Mouse (Mus musculus) urinary bladder, postnatal 10 days (tissue): ENCODE results near the gene Apbb2.

Experiments
- DNase-seq: peaks from one replicate; pipeline ENCODE4 v3.0.0; 2022; ENCODE audit warnings: low spot score

Apbb2 gene

DNA sequence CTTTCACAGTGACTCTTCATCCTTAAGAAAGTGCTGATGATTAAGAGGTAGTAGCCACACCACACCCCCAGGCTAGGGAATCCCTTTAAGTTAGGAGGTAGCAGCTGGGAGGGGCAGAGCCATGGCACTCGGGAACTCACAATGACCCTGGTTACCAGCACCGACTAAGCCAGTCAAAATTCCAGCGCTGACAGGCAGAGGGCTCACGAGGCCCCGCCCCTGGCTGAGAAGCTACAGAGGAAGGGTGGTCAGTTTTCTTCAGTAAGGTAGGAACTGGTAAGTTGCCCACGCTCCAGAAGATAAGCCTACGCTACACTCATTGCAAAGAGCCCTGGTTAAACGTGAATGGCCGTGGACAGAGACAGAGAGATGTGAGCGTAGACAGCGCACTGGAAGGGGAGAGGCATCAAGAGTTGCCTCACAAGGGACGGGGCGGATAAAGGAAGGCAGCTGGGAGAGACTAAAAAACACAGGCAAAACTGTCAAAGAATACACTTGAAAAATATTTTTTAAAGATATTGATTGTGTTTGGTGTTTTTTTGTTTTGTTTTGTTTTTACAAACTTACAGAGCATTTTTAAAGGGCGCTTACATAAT lies 100.1 kb downstream of the Apbb2 start:
- DNase-seq: no peak

DNA sequence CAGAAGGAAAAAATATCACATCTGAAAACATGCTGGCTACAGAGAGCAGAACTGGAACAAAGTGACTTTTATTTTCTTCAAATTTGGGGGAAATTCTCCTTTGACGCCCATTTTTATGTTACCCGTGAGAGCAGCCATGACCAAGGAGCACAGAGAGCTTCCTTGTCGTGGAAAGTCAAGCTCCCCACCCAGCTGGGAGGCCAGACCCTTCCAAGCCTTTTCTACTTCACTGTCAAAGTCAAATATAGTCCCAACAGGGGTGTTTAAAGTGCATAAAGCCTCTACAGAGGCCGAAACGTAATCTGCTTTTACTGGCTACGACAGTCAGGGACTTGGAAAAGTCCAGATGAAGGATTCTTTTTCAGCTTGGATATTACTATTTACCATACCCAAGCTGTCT lies 101.1 kb downstream of the Apbb2 start:
- DNase-seq: no peak

DNA sequence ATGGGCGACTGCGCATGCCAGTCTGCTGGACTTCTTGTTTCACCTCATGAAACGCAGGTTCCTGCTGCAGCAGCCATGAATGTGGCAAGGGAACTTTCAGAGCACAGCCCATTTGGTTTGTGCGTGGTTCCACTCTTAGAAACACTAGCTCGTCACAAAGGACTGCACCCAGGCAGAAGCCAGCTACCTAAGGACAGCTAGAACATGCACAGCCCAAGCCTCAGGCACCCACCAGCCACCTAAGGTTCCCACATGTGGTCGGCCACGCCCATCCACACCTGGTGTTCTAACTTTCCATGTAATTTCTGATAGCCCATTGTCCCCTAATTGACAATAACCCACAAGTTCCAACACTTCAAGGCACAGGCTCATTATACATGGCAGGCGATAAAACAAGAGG lies 102.3 kb downstream of the Apbb2 start:
- no peak for DNase-seq

DNA sequence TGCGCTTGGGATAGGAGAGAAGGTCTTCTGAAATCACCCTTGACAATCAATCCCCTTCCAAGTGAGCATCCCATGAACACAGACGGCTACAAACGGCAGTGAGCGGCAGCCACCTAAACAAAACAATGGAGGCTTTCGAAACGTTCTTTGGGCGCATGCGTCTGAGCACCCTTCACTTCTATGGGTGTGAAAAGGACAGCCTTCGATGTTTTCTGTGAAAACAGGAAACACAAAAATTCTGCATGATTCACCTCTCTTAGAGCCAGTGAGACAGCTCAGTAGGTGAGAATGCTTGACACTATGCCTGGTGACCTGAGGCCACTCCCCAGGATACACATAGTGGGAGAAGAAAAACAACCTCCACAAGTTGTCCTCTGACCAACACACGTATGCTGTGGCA lies 103.3 kb downstream of the Apbb2 start:
- no peak for DNase-seq

DNA sequence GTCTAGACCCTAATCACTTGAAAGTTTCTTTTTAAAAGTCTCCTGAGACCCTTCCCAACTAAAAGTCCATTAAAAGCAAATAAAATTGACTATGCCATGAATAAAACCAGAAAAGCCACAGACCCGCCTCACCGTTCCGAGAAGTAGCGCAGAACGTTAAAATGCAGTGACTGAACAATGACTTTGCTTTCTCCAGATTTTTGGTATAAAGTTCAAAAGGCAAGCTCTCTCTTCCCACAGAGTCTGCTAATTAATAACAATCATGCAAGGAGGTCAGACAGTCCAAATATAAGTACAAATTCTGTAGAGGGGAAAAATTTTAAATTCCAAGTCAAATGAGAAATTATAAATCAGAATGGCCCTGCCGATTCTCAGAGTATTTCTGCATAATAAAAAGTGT lies 103.9 kb downstream of the Apbb2 start:
- no peak for DNase-seq

DNA sequence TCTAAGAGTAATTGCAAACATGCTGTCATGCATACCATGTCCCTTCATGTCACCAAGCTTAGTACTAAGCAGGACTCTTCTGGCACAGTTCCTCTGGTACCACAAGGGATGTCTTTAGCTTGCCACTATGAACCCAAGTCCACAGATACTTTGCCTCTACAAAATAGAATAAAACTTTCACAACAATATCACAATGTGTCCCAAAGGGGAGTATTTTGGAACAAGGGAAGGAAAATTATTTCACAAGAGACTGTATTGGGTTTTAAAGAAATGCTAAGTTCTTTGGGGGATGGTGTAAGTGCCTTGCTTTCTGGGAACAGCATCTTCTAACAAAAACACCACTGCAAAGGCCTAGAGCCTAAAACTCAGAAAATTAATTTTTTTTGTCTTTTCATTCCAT lies 105.2 kb downstream of the Apbb2 start:
- no peak for DNase-seq

DNA sequence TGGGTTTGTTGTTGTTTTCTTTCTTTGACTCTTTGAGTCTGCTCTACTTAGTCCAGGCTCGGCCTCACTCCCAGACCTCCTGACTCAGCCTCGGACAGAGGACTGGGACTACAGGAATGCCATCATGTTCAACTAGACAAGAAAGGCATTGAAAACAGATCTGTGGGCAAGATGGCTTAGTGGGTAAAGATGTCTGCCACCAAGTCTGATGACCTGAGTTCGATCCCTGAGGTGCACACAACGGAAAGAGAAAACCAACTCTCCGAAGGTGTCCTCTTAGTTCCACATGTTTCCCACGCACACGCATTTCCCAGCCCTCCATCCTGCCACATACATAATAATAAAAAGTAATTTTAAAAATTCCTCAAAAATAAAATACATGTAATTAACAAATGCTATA lies 106.1 kb downstream of the Apbb2 start:
- no peak for DNase-seq

DNA sequence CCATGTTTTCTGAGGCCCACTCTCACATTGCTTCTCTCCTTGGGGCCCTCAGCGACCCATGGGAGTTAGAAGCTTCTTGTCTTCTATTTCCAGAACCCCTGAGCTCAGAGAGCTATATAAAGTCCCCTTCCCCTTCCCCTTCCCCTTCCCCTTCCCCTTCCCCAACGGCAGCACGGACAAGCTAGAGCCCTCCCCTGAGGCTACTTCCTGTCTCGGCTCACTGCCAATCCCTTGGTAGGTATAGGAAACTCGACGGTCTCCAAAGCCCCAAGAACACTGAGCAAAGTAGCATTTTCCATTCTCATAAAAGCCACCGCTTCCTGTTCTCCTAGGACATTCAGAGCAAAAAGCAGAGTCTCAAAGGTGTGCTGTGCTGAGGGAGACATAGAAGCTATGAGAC lies 107.9 kb downstream of the Apbb2 start:
- no peak for DNase-seq

DNA sequence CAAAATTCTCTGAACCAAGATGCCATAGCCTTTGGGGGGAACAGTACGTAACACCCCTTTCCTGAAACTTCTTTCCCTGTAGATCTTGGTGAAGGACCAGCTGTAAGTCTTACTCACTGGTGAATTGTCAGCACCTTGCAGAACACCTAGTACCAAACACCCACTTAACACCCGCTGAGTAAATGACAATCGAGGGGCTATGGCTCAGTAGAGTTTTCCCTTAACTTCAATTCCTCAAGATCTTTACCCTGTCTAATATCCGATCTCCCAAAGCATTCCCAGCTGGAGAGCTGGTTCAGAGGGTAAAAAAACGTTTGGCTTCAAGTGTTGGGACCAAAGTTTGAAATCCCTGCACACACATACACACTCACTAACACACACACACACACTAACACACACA lies 109.4 kb downstream of the Apbb2 start:
- no peak for DNase-seq

DNA sequence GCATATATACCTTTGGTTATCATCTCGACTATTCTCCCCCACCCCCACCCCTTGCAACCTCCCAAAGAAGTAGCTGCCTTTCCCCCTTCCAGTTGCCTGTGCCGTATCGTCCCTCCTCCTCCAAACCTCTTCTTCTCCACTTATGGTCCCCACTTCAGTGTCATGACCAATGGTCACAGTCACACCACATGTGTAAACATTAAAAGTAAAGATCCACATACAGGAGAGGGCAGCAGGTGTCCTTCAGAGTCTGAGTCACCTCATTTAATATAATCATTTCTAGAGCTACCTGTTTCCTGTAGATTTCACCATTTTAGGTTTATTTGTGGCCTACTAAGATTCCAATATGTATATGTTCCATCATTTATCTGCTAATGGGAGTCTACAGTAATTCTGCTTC lies 113.0 kb downstream of the Apbb2 start:
- DNase-seq: no peak

DNA sequence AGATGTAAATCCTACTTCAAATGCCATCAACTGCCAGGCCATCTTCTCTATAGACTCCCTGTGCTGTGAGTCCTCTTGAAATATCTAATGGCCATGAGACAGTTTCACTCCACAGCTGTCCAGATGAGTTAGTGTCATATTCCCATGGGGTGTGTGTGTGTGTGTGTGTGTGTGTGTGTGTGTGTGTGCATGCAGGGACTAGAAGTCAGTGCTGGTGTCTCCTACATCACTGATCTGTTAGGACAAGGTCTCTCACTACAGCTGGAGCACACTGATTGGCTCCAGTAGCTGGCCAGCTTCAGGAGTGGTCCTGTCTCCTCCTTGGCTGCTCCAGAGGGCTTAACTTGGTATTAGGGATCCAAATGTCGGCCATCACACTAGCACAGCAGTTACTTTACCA lies 113.5 kb downstream of the Apbb2 start:
- no peak for DNase-seq

DNA sequence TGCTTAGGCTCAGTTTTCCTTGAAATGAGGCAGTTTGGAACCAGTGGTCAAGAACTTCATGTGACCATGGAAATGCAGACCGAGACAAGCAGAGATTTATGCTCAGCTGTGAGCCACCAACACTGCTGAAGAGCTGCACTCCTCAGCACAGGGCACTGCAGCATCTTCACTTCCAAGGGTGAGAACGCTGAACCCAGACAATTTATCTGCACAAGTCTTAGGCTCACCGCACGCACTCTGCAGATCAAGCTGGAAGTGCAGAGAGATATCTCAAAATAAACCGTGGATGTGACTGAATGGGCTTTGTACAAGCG lies 114.2 kb downstream of the Apbb2 start:
- no peak for DNase-seq

DNA sequence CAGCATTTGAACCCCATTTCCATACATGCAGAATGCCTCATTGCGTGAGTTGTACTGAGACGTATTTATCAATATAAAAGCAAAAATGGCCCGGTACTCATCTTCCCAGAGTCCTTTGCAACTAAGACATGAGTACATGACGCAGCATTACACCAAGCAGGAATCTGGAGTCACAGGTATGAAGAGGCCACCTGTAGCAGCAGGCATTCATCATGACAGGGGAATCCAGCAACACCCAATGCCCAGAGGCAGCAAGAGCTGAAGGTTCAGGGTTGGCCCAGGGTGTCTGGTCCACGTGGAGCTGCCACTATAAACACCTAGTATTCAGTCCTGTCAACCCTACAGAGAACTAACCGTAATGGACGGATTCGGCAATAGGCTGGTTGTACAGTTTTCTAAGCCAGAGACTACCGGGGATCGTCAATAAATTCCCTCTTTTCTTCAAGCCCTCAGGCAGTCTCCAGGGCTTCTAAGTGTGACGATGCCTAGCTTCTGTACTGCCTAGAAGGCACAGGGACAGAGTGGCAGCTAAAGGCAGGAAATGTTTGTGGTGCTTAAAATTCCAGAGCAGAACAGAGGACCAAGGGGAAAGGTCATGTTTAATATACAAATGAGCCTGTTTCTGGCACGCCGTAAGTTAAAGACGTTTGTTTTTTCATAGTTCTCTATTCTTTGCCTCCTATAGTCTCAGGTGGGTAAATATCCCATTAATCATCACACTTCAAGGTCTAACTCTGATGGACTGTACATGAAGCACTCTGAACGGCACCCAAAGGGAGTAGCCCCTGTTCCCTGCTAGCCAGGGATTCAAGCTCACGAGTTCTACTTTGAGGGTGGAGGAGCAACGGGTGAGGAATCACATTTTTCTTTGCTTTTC lies 114.8 kb downstream of the Apbb2 start:
- no peak for DNase-seq

DNA sequence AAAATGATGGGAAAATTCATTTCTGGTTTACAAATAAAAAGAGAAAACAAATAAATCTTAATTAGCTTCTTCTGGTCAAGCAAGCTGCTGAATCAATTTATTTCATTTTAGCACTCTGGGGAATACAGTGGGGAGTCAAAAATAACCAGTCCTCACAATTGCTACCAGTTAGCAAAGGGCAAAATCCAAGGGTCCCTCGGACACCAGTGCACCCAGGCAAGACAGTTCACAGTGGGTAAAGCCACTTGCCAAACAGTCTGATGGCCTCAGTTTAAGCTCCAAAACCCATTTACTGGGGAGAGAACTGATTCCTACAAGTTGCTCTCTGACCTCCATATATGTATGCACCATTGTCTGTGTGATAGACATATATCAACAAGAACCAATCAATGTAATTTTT lies 115.6 kb downstream of the Apbb2 start:
- DNase-seq: no peak

DNA sequence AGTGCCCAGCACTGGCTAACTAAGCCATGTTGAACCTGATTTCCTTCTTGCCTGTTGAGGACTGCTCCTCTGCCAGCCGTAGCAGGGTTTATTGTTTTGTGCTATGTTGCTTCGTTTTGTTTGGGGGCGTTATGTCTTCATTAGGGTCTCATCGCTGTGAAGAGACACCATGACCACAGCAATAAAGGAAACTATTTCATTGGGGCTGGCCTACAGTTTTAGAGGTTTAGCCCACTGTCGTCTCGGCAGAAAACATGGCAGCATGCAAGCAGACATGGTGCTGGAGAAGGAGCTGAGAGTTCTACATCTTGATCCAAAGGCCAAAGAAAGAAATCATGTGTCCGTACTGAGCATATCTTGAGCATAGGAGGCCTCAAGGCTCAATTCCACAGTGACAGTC lies 119.0 kb downstream of the Apbb2 start:
- no peak for DNase-seq

DNA sequence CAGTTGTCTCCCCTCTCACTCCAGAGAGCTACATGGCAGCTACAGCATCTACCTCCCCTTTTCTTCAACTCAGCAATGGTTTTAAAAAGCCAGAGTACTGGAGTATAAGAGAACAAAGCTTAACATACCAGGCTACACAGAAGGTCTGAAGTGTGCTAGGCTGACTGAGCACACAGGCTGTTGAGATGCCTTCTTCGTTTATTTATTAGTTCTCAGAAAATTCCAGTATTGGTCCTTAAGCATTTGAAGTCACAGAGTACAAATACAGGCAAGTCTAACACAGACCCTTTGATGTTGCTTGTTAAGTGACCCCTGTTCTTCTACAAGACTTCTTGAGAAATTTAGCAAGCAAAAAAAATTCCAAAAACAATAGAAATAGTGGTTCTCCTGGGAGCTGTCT lies 120.4 kb downstream of the Apbb2 start:
- DNase-seq: no peak

DNA sequence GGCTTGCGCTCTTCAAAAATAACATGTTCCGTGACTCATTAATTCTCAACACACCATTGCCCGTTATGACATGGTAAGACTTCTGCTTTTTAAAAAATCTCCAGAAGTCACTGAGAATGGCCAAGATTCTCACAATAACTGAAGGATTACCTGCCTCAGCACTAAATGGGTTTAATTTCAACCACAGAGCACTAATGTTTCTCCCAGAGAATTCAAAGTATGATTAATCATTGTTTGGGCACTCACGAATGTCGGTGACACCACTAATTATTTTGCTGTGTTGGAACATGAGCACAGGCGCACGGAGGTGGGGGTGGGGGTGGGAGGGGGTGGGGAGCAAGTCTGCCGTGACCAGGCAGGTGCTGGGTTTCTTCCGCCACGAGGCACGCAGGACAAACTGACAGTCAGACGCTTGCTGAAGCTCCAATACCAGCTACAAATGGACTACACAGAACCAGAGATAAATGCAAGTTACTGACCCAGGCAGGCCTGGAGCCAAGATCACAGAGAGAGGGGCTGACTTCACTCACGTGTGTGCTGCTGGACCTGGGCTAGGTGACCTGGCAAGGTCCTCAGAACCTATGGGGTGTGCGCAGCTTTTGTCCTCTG lies 121.0 kb downstream of the Apbb2 start:
- no peak for DNase-seq

DNA sequence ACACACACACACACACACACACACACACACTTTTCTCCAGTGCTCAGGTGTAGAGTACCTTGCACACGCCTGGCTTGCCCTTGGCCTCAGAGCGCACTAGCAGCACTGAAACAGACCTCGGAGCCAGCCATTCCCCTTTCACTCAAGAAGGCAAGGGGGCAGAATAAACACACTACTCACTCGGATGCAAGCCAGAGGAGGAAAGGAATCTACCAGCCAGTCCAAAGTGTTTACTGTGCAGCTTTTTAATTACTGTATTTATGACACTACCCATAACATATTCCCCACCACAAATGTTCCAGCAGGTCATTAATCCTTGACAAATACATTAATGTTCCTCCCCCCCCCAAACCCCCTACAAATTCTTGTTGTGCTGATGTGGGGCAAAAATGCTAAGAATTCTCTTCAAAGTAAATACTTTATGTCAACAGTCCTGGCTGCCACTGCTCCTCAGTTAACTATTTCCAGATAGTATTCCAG lies 121.7 kb downstream of the Apbb2 start:
- DNase-seq: no peak

DNA sequence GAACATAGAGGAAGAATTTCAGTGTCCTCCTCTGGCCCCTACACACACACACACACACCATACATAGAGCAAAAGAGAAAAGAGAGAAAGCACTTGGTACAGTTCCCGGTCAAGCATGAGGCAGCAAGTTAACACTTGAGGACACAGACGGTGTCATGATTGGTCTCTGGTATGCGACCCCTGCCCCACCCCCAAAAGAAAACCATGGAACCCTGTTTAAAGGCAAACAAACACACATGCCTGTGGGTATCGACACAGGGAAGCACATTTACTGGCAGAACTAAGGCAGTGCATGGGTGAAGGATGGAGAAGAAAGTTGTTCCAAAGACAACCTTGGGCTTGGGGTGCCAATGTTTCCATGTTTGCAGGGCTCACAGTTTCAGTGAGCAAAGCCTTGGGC lies 123.9 kb downstream of the Apbb2 start:
- no peak for DNase-seq

DNA sequence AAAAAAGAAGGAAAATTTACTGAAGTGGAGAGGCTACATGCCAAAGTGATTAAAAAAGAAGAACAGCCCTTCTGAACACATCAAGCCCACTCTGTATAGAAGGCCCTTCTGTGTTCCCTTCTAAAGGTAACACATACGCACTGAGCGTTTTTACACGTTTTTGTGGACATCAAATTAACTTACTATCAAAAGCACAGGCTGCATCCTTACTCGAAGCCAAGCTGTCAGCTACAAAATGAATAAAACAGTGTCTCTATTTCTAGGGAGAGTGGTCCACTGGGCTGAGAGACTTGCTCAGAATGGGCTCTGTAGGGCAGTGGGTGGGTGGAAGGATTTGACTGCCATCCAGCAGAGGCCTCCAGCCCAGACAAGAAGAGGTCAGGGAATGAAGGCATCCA lies 126.0 kb downstream of the Apbb2 start:
- no peak for DNase-seq

DNA sequence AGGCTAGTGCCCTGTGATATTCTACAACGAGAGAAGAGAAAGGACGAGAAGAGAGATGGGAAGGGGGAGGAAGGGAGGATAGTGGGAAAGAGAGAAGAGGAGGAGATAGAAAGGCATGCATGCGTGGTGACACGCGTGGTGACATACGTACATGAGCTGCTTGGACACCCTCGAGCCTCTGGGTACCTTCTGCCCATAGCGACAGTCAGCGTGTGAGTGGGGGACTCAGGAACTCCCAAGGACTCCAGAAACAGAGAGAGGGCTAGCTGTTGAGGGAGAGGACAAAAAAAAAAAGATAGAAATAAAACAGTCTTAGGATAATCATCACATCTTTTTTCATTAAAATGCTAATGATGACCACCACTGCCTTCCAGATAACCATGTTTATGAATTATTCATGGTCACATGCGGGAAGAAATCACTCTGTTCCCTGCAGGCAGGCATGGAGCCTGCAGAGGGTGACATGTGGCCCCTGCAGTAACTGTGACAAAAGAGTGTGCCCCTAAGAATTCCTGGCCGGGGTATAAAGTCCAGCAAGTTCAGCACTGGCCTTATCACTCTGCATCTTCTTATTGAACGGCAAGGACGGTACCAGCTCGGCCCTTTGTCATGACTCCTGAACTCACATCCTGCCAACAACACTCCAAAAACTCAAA lies 126.5 kb downstream of the Apbb2 start:
- DNase-seq: no peak

DNA sequence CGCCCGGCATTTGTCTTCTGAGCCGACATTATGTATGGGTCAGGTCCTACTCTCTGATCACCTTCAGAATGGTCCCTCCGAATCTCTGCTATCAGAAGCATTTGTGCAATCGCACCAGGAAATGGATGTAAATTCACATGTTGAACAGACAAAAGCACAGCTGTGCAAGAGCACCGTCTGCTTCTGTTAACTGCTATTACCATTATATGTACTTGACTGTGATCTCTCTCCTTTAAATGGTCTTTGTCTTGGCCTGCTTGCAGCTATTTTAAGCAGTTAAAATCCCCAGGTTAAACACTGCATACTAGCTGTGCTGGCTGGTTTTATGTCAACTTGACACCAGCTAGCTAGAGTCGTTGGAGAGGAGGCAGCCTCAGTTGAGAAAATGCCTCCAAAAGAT lies 132.6 kb downstream of the Apbb2 start:
- DNase-seq: no peak

DNA sequence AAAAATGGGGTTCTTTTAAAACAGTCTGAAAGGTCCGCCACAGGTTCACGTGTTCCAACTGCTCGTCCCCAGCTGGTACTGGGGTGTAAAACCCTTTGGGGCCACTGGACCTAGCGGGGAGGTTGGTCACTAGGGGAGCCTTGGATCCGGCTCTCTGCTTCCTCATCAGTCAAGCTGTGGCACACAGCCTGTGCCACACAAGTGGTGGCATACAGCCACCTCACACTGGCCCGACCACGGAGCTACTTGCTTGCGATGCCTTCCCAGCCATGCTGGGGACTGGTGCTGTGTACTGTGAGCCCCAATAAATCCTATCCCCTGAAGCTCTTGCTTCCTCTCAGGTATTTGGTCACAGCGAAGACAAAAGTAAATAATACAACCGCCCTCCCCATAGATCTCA lies 142.3 kb downstream of the Apbb2 start:
- DNase-seq: no peak
